Mouse (Mus musculus) MEL (cell line): ENCODE results near the gene Olfr1053. TPM values are rescaled to one million over a fixed set of nuclear protein-coding genes. Genes with fewer than 3 reads are reported as not detected.
"Not testable (repeated sequence)": the region's sequence is repeated elsewhere in the genome, so short reads cannot be mapped to it uniquely, and the experiment has no call there.

ENCODE experiments used
- DNase-seq: peaks from one replicate; pipeline ENCODE4 v3.0.0; 2011; ENCODE audit warnings: low read depth, low spot score
- H3K27ac ChIP-seq: 2 replicates; pipeline ENCODE4 v1.5.1; 2012; ENCODE audit warnings: low read depth, mild to moderate bottlenecking, control low read depth, low read length, moderate library complexity; ENCODE audit not compliant: control insufficient read depth
- H3K27me3 ChIP-seq, 2 experiments: fragments of 150-350 bp in 1 of 2; sonication (generic) in 1 of 2; 2 replicates each; pipeline ENCODE4 v1.6.1; 2012; ENCODE audit warnings: low read length in 2 of 2, mild to moderate bottlenecking in 2 of 2, improper control_type of control experiment in 1 of 2, moderate library complexity in 1 of 2; ENCODE audit not compliant: insufficient read depth in 2 of 2, control insufficient read depth in 1 of 2
- H3K36me3 ChIP-seq, 2 experiments: 2 replicates each; pipeline ENCODE4 v1.6.1; 2012 to 2014; ENCODE audit warnings: low read length in 2 of 2, improper control_type of control experiment in 1 of 2, inconsistent platforms in 1 of 2, mild to moderate bottlenecking in 1 of 2; ENCODE audit not compliant: insufficient read depth in 2 of 2, control insufficient read depth in 1 of 2
- H3K4me1 ChIP-seq, 2 experiments: fragments of 150-350 bp in 1 of 2; sonication (generic) in 1 of 2; 2 replicates each; pipeline ENCODE4 v1.6.1; 2012; ENCODE audit warnings: low read length in 2 of 2, improper control_type of control experiment in 1 of 2, mild to moderate bottlenecking in 1 of 2; ENCODE audit not compliant: insufficient read depth in 2 of 2, control insufficient read depth in 1 of 2
- H3K4me3 ChIP-seq, 2 experiments: fragments of 150-350 bp in 1 of 2; sonication (generic) in 1 of 2; 2 replicates each; pipeline ENCODE4 v1.5.1; 2012; ENCODE audit warnings: low read depth in 2 of 2, low read length in 2 of 2, mild to moderate bottlenecking in 2 of 2, moderate library complexity in 2 of 2, control low read depth in 1 of 2, improper control_type of control experiment in 1 of 2; ENCODE audit not compliant: control insufficient read depth in 1 of 2, insufficient read depth in 1 of 2
- H3K79me2 ChIP-seq: 2 replicates; pipeline ENCODE4 v1.6.1; 2012; ENCODE audit warnings: mild to moderate bottlenecking, low read length, moderate library complexity; ENCODE audit not compliant: control insufficient read depth, poor library complexity, insufficient read depth
- H3K9ac ChIP-seq: 2 replicates; pipeline ENCODE4 v1.6.1; 2012; ENCODE audit warnings: low read depth, mild to moderate bottlenecking, control low read depth, low read length, moderate library complexity; ENCODE audit not compliant: control insufficient read depth, poor library complexity, severe bottlenecking
- H3K9me3 ChIP-seq: fragments of 150-350 bp; sonication (generic); replicated peaks from 2 replicates; pipeline ENCODE4 v1.6.1; 2012; ENCODE audit warnings: mild to moderate bottlenecking, low read length, improper control_type of control experiment, moderate library complexity; ENCODE audit not compliant: insufficient read depth
- CHD1 ChIP-seq: IDR thresholded peaks from 2 replicates; pipeline ENCODE4 v1.6.1; 2012; ENCODE audit warnings: low read depth, mild to moderate bottlenecking, inconsistent platforms, low read length, improper control_type of control experiment
- E2F4 ChIP-seq: IDR thresholded peaks from 2 replicates; pipeline ENCODE4 v1.6.1; 2011; ENCODE audit warnings: low read depth, low read length, improper control_type of control experiment, borderline replicate concordance
- ELF1 ChIP-seq: IDR thresholded peaks from 2 replicates; pipeline ENCODE4 v1.6.1; 2014; ENCODE audit warnings: low read depth, mild to moderate bottlenecking, inconsistent platforms, low read length, improper control_type of control experiment, moderate library complexity
- GATA1 ChIP-seq: IDR thresholded peaks from 2 replicates; pipeline ENCODE4 v1.6.1; 2011; ENCODE audit warnings: low read depth, low read length, improper control_type of control experiment
- KAT2A ChIP-seq: conservative IDR thresholded peaks from 2 replicates; pipeline ENCODE4 v1.6.1; 2012; ENCODE audit warnings: low read depth, low read length, improper control_type of control experiment, inconsistent platforms
- MAFK ChIP-seq: IDR thresholded peaks from 2 replicates; pipeline ENCODE4 v1.6.1; 2011; ENCODE audit warnings: low read depth, mild to moderate bottlenecking, low read length, improper control_type of control experiment, borderline replicate concordance
- MYB ChIP-seq: IDR thresholded peaks from 2 replicates; pipeline ENCODE4 v1.6.1; 2011; ENCODE audit warnings: mild to moderate bottlenecking, low read depth, low read length, improper control_type of control experiment
- NELFE ChIP-seq: IDR thresholded peaks from 2 replicates; pipeline ENCODE4 v1.6.1; 2011; ENCODE audit warnings: low read depth, low read length, improper control_type of control experiment
- POLR2A ChIP-seq, 2 experiments: IDR thresholded peaks; 2 replicates each; pipeline ENCODE4 v1.6.1; 2011 to 2012; ENCODE audit warnings: low read length in 2 of 2, mild to moderate bottlenecking in 2 of 2, control low read depth in 1 of 2, improper control_type of control experiment in 1 of 2, low read depth in 1 of 2, moderate library complexity in 1 of 2; ENCODE audit not compliant: control insufficient read depth in 1 of 2, insufficient read depth in 1 of 2, poor library complexity in 1 of 2
- POLR2AphosphoS5 ChIP-seq: IDR thresholded peaks from 2 replicates; pipeline ENCODE4 v1.6.1; 2012; ENCODE audit warnings: low read depth, borderline replicate concordance, mild to moderate bottlenecking, inconsistent platforms, low read length, moderate library complexity, mixed read lengths
- RCOR1 ChIP-seq: IDR thresholded peaks from 2 replicates; pipeline ENCODE4 v1.6.1; 2012; ENCODE audit warnings: low read depth, mild to moderate bottlenecking, inconsistent platforms, low read length, improper control_type of control experiment
- SIN3A ChIP-seq: IDR thresholded peaks from 2 replicates; pipeline ENCODE4 v1.6.1; 2012; ENCODE audit warnings: low read length, improper control_type of control experiment, inconsistent platforms
- TAL1 ChIP-seq: IDR thresholded peaks from 2 replicates; pipeline ENCODE4 v1.6.1; 2012; ENCODE audit warnings: mild to moderate bottlenecking, inconsistent platforms, low read length, moderate library complexity, mixed read lengths
- USF1 ChIP-seq: IDR thresholded peaks from 2 replicates; pipeline ENCODE4 v1.6.1; 2014; ENCODE audit warnings: low read depth, mild to moderate bottlenecking, inconsistent platforms, low read length, improper control_type of control experiment, moderate library complexity
- USF2 ChIP-seq, 2 experiments: IDR thresholded peaks; 2 replicates each; pipeline ENCODE4 v1.6.1; 2011 to 2012; ENCODE audit warnings: improper control_type of control experiment in 2 of 2, low read length in 2 of 2, borderline replicate concordance in 1 of 2, inconsistent platforms in 1 of 2, low read depth in 1 of 2, mild to moderate bottlenecking in 1 of 2; ENCODE audit not compliant: insufficient read depth in 1 of 2
- ZKSCAN1 ChIP-seq: IDR thresholded peaks from 2 replicates; pipeline ENCODE4 v1.6.1; 2012; ENCODE audit warnings: low read depth, mild to moderate bottlenecking, inconsistent platforms, low read length, improper control_type of control experiment, moderate library complexity
- ZNF384 ChIP-seq: IDR thresholded peaks from 2 replicates; pipeline ENCODE4 v1.6.1; 2012; ENCODE audit warnings: low read depth, mild to moderate bottlenecking, inconsistent platforms, low read length, improper control_type of control experiment
- polyA plus RNA-seq, 2 experiments: library from polyadenylated mRNA; stranded (reverse) in 1 of 2; unstranded in 1 of 2; fragments of >175 nt in 1 of 2; fragments of >200 nt in 1 of 2; gene quantifications; 2 replicates each; pipeline versions ENCODE4 v1.2.1 to v1.2.4; 2012; ENCODE audit warnings: low replicate concordance in 2 of 2, low read depth in 1 of 2; ENCODE audit not compliant: insufficient read length in 2 of 2, insufficient read depth in 1 of 2, missing spikeins in 1 of 2
- total RNA-seq: library from RNA; depleted of rRNA; stranded (reverse); fragments of 300-350 nt; gene quantifications from 2 replicates; pipeline ENCODE4 v1.2.3, GENCODE M21; 2012; rRNA removed

The Olfr1053 gene
- total RNA-seq = not detected in 2 replicates
- not detected for polyA plus RNA-seq

GRCm38 (mm10) chr2:86315184-86315583 lies at the start of gene Olfr1053:
Olfr1053 (minus strand) TSS chr2:86315284.
- H3K9ac ChIP-seq = no peak within 1 kb of the TSS
- TF ChIP-seq ZNF384 (no peak), KAT2A (no peak), RCOR1 (no peak), E2F4 (no peak), MYB (no peak), GATA1 (no peak), USF1 (no peak), POLR2AphosphoS5 (no peak), SIN3A (no peak), USF2 (IDR thresholded peaks at IDR 0.05; ENCODE audit: borderline replicate concordance in 1 of 2, insufficient read depth in 1 of 2, low read depth in 1 of 2, low read length in 2 of 2) (no peak)
- H3K27me3 ChIP-seq = no peaks in the 10 kb centered on the region
- H3K9me3 ChIP-seq = no peaks in the 10 kb centered on the region
- no peak within 1 kb of the TSS for H3K4me3 ChIP-seq
- DNase-seq = no peak
- H3K79me2 ChIP-seq = no peaks in the 10 kb centered on the region
- H3K36me3 ChIP-seq = no peaks in the 10 kb centered on the region
- no peak within 1 kb of the TSS for H3K27ac ChIP-seq
- no peaks in the 10 kb centered on the region for H3K4me1 ChIP-seq

GRCm38 (mm10) chr2:86362369-86362768 lies 47.3 kb upstream of the Olfr1053 start, which contains the start of gene Olfr1056:
Olfr1056 (minus strand) TSS chr2:86362469.
- DNase-seq = no peak
- no peaks in the 10 kb centered on the region for H3K9me3 ChIP-seq
- no peak within 1 kb of the TSS for H3K9ac ChIP-seq
- no peaks in the 10 kb centered on the region for H3K4me1 ChIP-seq
- H3K27ac ChIP-seq = no peak within 1 kb of the TSS
- no peaks in the 10 kb centered on the region for H3K79me2 ChIP-seq
- TF ChIP-seq GATA1 (no peak), ZKSCAN1 (no peak), TAL1 (no peak), POLR2A (IDR thresholded peaks at IDR 0.05; ENCODE audit: control insufficient read depth in 1 of 2, insufficient read depth in 1 of 2, low read depth in 1 of 2, low read length in 2 of 2, poor library complexity in 1 of 2) (no peak), KAT2A (no peak), MAFK (no peak), NELFE (no peak), CHD1 (no peak), ELF1 (no peak)
- no peaks in the 10 kb centered on the region for H3K27me3 ChIP-seq
- H3K4me3 ChIP-seq = no peak within 1 kb of the TSS
- H3K36me3 ChIP-seq = no peaks in the 10 kb centered on the region

- not testable (repeated sequence) for DNase-seq, H3K27me3 ChIP-seq
Observed at GRCm38 (mm10) chr2:86351751-86352150, 36.7 kb upstream of the Olfr1053 start.

More at GRCm38 (mm10) chr2:86351751-86352150, 36.7 kb upstream of the Olfr1053 start:
- H3K9me3 ChIP-seq, H3K36me3 ChIP-seq, H3K27ac ChIP-seq, H3K4me3 ChIP-seq, H3K4me1 ChIP-seq, H3K9ac ChIP-seq, H3K79me2 ChIP-seq: not testable (repeated sequence)
